Comparison of ENCODE assay signal across 18 mouse cellular contexts in the genomic region with DNA sequence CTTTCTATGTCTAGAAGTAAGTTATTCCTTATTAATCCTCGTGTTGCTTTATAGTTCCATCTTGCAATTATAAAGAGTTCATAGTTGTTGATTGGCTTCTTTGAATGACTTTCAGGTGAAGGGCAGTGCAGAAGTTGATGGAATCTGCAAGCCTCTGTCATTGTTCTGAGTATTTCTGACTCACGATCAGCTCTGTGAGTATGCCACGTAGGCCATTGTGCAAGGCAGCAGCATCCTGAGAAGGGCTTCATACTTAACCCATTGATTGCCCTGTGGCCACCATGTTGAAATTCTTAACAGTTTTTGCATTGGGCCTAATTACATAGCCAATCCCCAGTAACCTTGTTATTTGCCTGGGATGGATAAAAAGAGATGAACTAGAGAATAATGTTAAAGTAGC.
"Had no signal": no experiment of that assay in that cellular context is flagged by ENCODE, and none has a peak within 500 bp of the region (broad histone marks: within the 10 kb centered on the region; RNA-seq: fewer than 3 reads in every experiment).

No protein-coding gene starts in this region.

- H3K4me3 ChIP-seq: midbrain, embryonic 10.5 days; midbrain, embryonic 12.5 days; myocyte; neural tube, embryonic 13.5 days; neural tube, embryonic 15.5 days had no signal

- H3K9me3 ChIP-seq: neural tube, embryonic 13.5 days; neural tube, embryonic 15.5 days had no signal

- DNase-seq: lung, embryonic 14.5 days; lung, postnatal 10 days; lung, postnatal 4 days; midbrain, embryonic 14.5 days; retina, postnatal 1 day; right cerebral cortex, adult 18-20 months; right cerebral cortex, postnatal 25 days; right cerebral cortex, postnatal 4 days; spleen, adult 18-20 months; thymus, adult 18-20 months; thymus, postnatal 14 days; thymus, postnatal 36 days had no signal

- H3K9ac ChIP-seq: lung, embryonic 14.5 days; midbrain, embryonic 12.5 days; neural tube, embryonic 13.5 days; neural tube, embryonic 15.5 days had no signal

- H3K27ac ChIP-seq: midbrain, embryonic 10.5 days; midbrain, embryonic 12.5 days; neural tube, embryonic 13.5 days; neural tube, embryonic 15.5 days had no signal

- H3K4me1 ChIP-seq: midbrain, embryonic 10.5 days; midbrain, embryonic 12.5 days; neural tube, embryonic 13.5 days; neural tube, embryonic 15.5 days had no signal

- H3K36me3 ChIP-seq: midbrain, embryonic 10.5 days; midbrain, embryonic 12.5 days; neural tube, embryonic 13.5 days; neural tube, embryonic 15.5 days had no signal

- ATAC-seq: midbrain, embryonic 16.5 days had no signal

- H3K27me3 ChIP-seq: midbrain, embryonic 12.5 days; neural tube, embryonic 13.5 days; neural tube, embryonic 15.5 days had no signal

- H3K4me2 ChIP-seq: lung, embryonic 14.5 days; midbrain, embryonic 12.5 days; neural tube, embryonic 13.5 days; neural tube, embryonic 15.5 days had no signal
